Mouse (Mus musculus) natural killer cell, adult 2 months (primary cell): ENCODE data around the gene Zw10.
A peak's percentile ranks its signal among the peaks of the same experiment; 100 is the strongest.

Experiments
- DNase-seq, 2 experiments: peaks; one replicate each; pipeline ENCODE4 v3.0.0; 2022; ENCODE audit warnings: low spot score in 2 of 2

Zw10 gene

GRCm38 (mm10) chr9:49055333-49056205 lies at the start of gene Zw10:
Gene Zw10, plus strand, starts transcription at chr9:49055613.
- DNase-seq: peak; percentile 85 to 88

- no peak for DNase-seq
Observed at GRCm38 (mm10) chr9:49015824-49016223, 39.6 kb upstream of the Zw10 start.

- DNase-seq: no peak
Observed at GRCm38 (mm10) chr9:49021289-49021688, 34.1 kb upstream of the Zw10 start.

GRCm38 (mm10) chr9:49023956-49024355 lies 31.5 kb upstream of the Zw10 start:
- no peak for DNase-seq

- no peak for DNase-seq
Observed at GRCm38 (mm10) chr9:49024529-49024928, 30.9 kb upstream of the Zw10 start.

- DNase-seq: no peak
Observed at GRCm38 (mm10) chr9:49034764-49035163, 20.6 kb upstream of the Zw10 start.

GRCm38 (mm10) chr9:49050901-49051300 lies 4.5 kb upstream of the Zw10 start:
- no peak for DNase-seq

- peak; percentile 17 to 49 for DNase-seq
Observed at GRCm38 (mm10) chr9:49051349-49051748, 4.1 kb upstream of the Zw10 start.

- DNase-seq: no peak
Observed at GRCm38 (mm10) chr9:49054028-49054427, 1.4 kb upstream of the Zw10 start.

GRCm38 (mm10) chr9:49076847-49077246 lies 21.4 kb downstream of the Zw10 start:
- DNase-seq: no peak

- no peak for DNase-seq
Observed at GRCm38 (mm10) chr9:49081107-49081506, 25.7 kb downstream of the Zw10 start, which contains the start of gene Tmprss5. Gene Tmprss5, plus strand, starts transcription at chr9:49081260.

- DNase-seq: no peak
Observed at GRCm38 (mm10) chr9:49081561-49081960, 26.1 kb downstream of the Zw10 start.

GRCm38 (mm10) chr9:49087317-49087716 lies 31.9 kb downstream of the Zw10 start:
- no peak for DNase-seq

GRCm38 (mm10) chr9:49098871-49099270 lies 43.5 kb downstream of the Zw10 start:
- no peak for DNase-seq

GRCm38 (mm10) chr9:49102328-49102727 lies 46.9 kb downstream of the Zw10 start:
- no peak for DNase-seq

GRCm38 (mm10) chr9:49109101-49109500 lies 53.7 kb downstream of the Zw10 start:
- DNase-seq: no peak

- DNase-seq: no peak
Observed at GRCm38 (mm10) chr9:49110476-49111220, 55.2 kb downstream of the Zw10 start.

GRCm38 (mm10) chr9:49111296-49111695 lies 55.9 kb downstream of the Zw10 start:
- no peak for DNase-seq

- DNase-seq: no peak
Observed at GRCm38 (mm10) chr9:49118271-49118825, 62.9 kb downstream of the Zw10 start.

- DNase-seq: no peak
Observed at GRCm38 (mm10) chr9:49119759-49120158, 64.3 kb downstream of the Zw10 start.

- no peak for DNase-seq
Observed at GRCm38 (mm10) chr9:49125706-49126105, 70.3 kb downstream of the Zw10 start.
